Mouse (Mus musculus) lung, postnatal 0 days (tissue): Measurements from ENCODE around the gene Atrx.

ENCODE experiments used
- CTCF ChIP-seq: IDR thresholded peaks from 2 replicates; pipeline ENCODE4 v1.5.1; 2016; ENCODE audit warnings: antibody characterized with exemption, mild to moderate bottlenecking
- EP300 ChIP-seq: IDR thresholded peaks from 2 replicates; pipeline ENCODE4 v1.6.1; 2016; ENCODE audit warnings: antibody characterized with exemption, mild to moderate bottlenecking, control low read depth

GRCm38 (mm10) chrX:105864367-105864766 lies 64.8 kb downstream of the Atrx start:
- TF ChIP-seq EP300: no peak
- TF ChIP-seq CTCF: peak; percentile 56
